Mouse (Mus musculus): Measurements from ENCODE around the gene Gm10570.

DNA sequence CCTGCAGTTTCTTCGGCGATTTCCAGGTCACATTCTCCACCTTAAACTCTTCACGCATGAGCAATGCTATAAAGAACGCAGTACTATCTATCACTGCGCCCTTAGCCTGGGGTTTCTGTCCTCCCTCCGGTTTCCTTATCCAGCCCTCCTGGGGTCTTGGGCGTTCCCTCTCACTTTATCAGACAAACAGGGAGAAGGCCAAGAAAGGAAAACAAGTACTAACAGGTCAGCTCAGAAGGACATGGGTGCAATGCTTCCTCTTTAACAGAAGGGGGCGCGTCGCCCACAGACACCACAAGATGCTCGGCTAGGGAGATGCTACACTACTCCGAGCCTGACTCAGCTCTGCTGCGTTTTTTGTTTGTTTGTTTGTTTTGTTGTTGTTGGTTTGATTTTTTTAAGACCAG is 11.3 kb downstream of the Gm10570 start:
- TF ChIP-seq CTCF (IDR thresholded peaks at IDR 0.05 in 2 of 3, conservative IDR thresholded peaks at IDR 0.05 in 1 of 3; ENCODE audit: control insufficient read depth in 1 of 3, insufficient read depth in 1 of 3, low read depth in 2 of 3, low read length in 3 of 3, poor library complexity in 1 of 3, severe bottlenecking in 1 of 3) (peak; percentile 78 to 86 (median 86)), GATA1 (IDR thresholded peaks at IDR 0.05; ENCODE audit: low read depth, low read length) (peak; percentile 81), ZC3H11A (IDR thresholded peaks at IDR 0.05; ENCODE audit: low read depth, low read length) (peak; percentile 34; the same call in 1 of the 2 replicates), MAZ (IDR thresholded peaks at IDR 0.05; ENCODE audit: low read depth, low read length) (no peak; the same call in 1 of the 2 replicates)

Measured in MEL (cell line).